In genomic region chr14:22048068-22048899, GRCm38 (mm10) we compare ENCODE assay signal across 20 mouse cellular contexts. TPM values are rescaled to one million over a fixed set of nuclear protein-coding genes. Genes with fewer than 3 reads are reported as not detected.
A peak's percentile ranks its signal among the peaks of the same experiment; 100 is the strongest.
DNase-seq lines count a peak whose midpoint lies in the region; ATAC-seq and TF ChIP-seq lines count a peak whose summit lies in the region.
"Had no signal": no experiment of that assay in that cellular context is flagged by ENCODE, and none has a peak within 500 bp of the region (broad histone marks: within the 10 kb centered on the region; RNA-seq: fewer than 3 reads in every experiment).

No protein-coding gene starts in this region.

- H3K27ac ChIP-seq in intestine, embryonic 16.5 days (ENCODE audit: low read length): no peak overlapping the region
- no peak overlapping the region for H3K27ac ChIP-seq in intestine, postnatal 0 days (ENCODE audit: low read depth, low read length)
- H3K27ac ChIP-seq in embryonic facial prominence, embryonic 12.5 days: 0 out of 2 replicates have a peak overlapping the region, but pooled peaks have one; percentile 30
- H3K27ac ChIP-seq in limb, embryonic 12.5 days: peak overlapping the region; percentile 64
- peak overlapping the region; percentile 68; the same call in 1 of the 2 replicates for H3K27ac ChIP-seq in liver, embryonic 15.5 days (replicated peaks)
- H3K27ac ChIP-seq in kidney, embryonic 14.5 days (ENCODE audit: low read depth, low read length): no peak overlapping the region
- H3K27ac ChIP-seq: gastrocnemius, adult 2 months; hindbrain, embryonic 14.5 days; midbrain, embryonic 15.5 days had no signal

- H3K4me1 ChIP-seq in intestine, embryonic 16.5 days (ENCODE audit: control insufficient read depth, insufficient read depth, low read length): peaks cover 6% of the 10 kb centered on the region; the same call in 1 of the 2 replicates
- no peaks in the 10 kb centered on the region; the same call in 1 of the 2 replicates for H3K4me1 ChIP-seq in intestine, postnatal 0 days (replicated peaks; ENCODE audit: control insufficient read depth, insufficient read depth, low read length)
- H3K4me1 ChIP-seq in embryonic facial prominence, embryonic 12.5 days: peaks cover 7% of the 10 kb centered on the region
- peaks cover 37% of the 10 kb centered on the region for H3K4me1 ChIP-seq in limb, embryonic 12.5 days (replicated peaks)
- H3K4me1 ChIP-seq in liver, embryonic 15.5 days (replicated peaks): peaks cover 26% of the 10 kb centered on the region
- H3K4me1 ChIP-seq in kidney, embryonic 14.5 days (ENCODE audit: control insufficient read depth, insufficient read depth, low read length): no peaks in the 10 kb centered on the region
- H3K4me1 ChIP-seq: midbrain, embryonic 15.5 days had no signal

- 59% methylated on average over 18 of the region's 18 CpGs for WGBS in intestine, embryonic 16.5 days
- 70% methylated on average over 18 of the region's 18 CpGs for WGBS in intestine, postnatal 0 days
- WGBS in embryonic facial prominence, embryonic 12.5 days: 55% methylated on average over 18 of the region's 18 CpGs
- 14% methylated on average over 18 of the region's 18 CpGs for WGBS in limb, embryonic 12.5 days
- WGBS in liver, embryonic 15.5 days (ENCODE audit: insufficient replicate concordance): 53% methylated on average over 18 of the region's 18 CpGs
- 45% methylated on average over 18 of the region's 18 CpGs for WGBS in kidney, embryonic 14.5 days

- no peaks in the 10 kb centered on the region for H3K27me3 ChIP-seq in intestine, embryonic 16.5 days (replicated peaks; ENCODE audit: control insufficient read depth, insufficient read depth, low read length)
- H3K27me3 ChIP-seq in intestine, postnatal 0 days (replicated peaks; ENCODE audit: control insufficient read depth, insufficient read depth, low read length): no peaks in the 10 kb centered on the region
- H3K27me3 ChIP-seq in embryonic facial prominence, embryonic 12.5 days: no peaks in the 10 kb centered on the region
- H3K27me3 ChIP-seq in limb, embryonic 12.5 days: peaks cover 53% of the 10 kb centered on the region
- H3K27me3 ChIP-seq in liver, embryonic 15.5 days: no peaks in the 10 kb centered on the region
- H3K27me3 ChIP-seq in kidney, embryonic 14.5 days (ENCODE audit: control insufficient read depth, insufficient read depth, low read length): no peaks in the 10 kb centered on the region
- H3K27me3 ChIP-seq: heart, embryonic 12.5 days; midbrain, embryonic 15.5 days had no signal

- no peaks in the 10 kb centered on the region for H3K9me3 ChIP-seq in intestine, embryonic 16.5 days (ENCODE audit: control insufficient read depth, low read length)
- H3K9me3 ChIP-seq in intestine, postnatal 0 days (ENCODE audit: control insufficient read depth): no peaks in the 10 kb centered on the region
- no peaks in the 10 kb centered on the region for H3K9me3 ChIP-seq in embryonic facial prominence, embryonic 12.5 days
- H3K9me3 ChIP-seq in limb, embryonic 12.5 days: no peaks in the 10 kb centered on the region
- no peaks in the 10 kb centered on the region for H3K9me3 ChIP-seq in liver, embryonic 15.5 days (replicated peaks)
- no peaks in the 10 kb centered on the region for H3K9me3 ChIP-seq in kidney, embryonic 14.5 days (ENCODE audit: control insufficient read depth, low read length)
- H3K9me3 ChIP-seq: heart, embryonic 12.5 days; midbrain, embryonic 15.5 days had no signal

- 0 out of 2 replicates have a peak, but pooled peaks have one; percentile 26 for ATAC-seq in intestine, embryonic 16.5 days
- no peak for ATAC-seq in intestine, postnatal 0 days
- no peak for ATAC-seq in embryonic facial prominence, embryonic 12.5 days (ENCODE audit: insufficient number of reproducible peaks, insufficient read depth, low FRiP score, low TSS enrichment)
- ATAC-seq in limb, embryonic 12.5 days (ENCODE audit: insufficient number of reproducible peaks, insufficient read depth, low FRiP score, low TSS enrichment, low read depth): peak; percentile 46
- ATAC-seq in liver, embryonic 15.5 days (ENCODE audit: insufficient read depth): peak; percentile 80
- ATAC-seq in kidney, embryonic 14.5 days (ENCODE audit: low FRiP score, low TSS enrichment): no peak
- ATAC-seq: forebrain, postnatal 0 days; midbrain, embryonic 15.5 days had no signal

- no peak overlapping the region for H3K4me3 ChIP-seq in intestine, embryonic 16.5 days (ENCODE audit: low read length)
- no peak overlapping the region for H3K4me3 ChIP-seq in intestine, postnatal 0 days (ENCODE audit: low read depth, low read length)
- H3K4me3 ChIP-seq in embryonic facial prominence, embryonic 12.5 days: no peak overlapping the region
- H3K4me3 ChIP-seq in limb, embryonic 12.5 days (replicated peaks): no peak overlapping the region
- H3K4me3 ChIP-seq in liver, embryonic 15.5 days (replicated peaks): no peak overlapping the region
- H3K4me3 ChIP-seq in kidney, embryonic 14.5 days (ENCODE audit: low read length): no peak overlapping the region
- H3K4me3 ChIP-seq: gastrocnemius, adult 2 months; heart, embryonic 12.5 days; midbrain, embryonic 15.5 days; myocyte had no signal

- no peak for TF ChIP-seq CTCF in intestine, postnatal 0 days (IDR thresholded peaks at IDR 0.05; ENCODE audit: low read depth)

- no peak overlapping the region for H3K9ac ChIP-seq in intestine, embryonic 16.5 days (ENCODE audit: low read depth, low read length)
- no peak overlapping the region for H3K9ac ChIP-seq in intestine, postnatal 0 days (ENCODE audit: low read depth, low read length)
- H3K9ac ChIP-seq in embryonic facial prominence, embryonic 12.5 days: no peak overlapping the region
- no peak overlapping the region for H3K9ac ChIP-seq in limb, embryonic 12.5 days (replicated peaks)
- H3K9ac ChIP-seq in liver, embryonic 15.5 days: no peak overlapping the region
- no peak overlapping the region for H3K9ac ChIP-seq in kidney, embryonic 14.5 days (ENCODE audit: low read depth, low read length)
- H3K9ac ChIP-seq: forebrain, postnatal 0 days; heart, embryonic 12.5 days; hindbrain, embryonic 14.5 days; midbrain, embryonic 15.5 days had no signal

- no peaks in the 10 kb centered on the region for H3K36me3 ChIP-seq in intestine, embryonic 16.5 days (ENCODE audit: control insufficient read depth, insufficient read depth, low read length)
- H3K36me3 ChIP-seq in intestine, postnatal 0 days (ENCODE audit: control insufficient read depth, insufficient read depth): no peaks in the 10 kb centered on the region
- H3K36me3 ChIP-seq in embryonic facial prominence, embryonic 12.5 days: no peaks in the 10 kb centered on the region
- H3K36me3 ChIP-seq in limb, embryonic 12.5 days: no peaks in the 10 kb centered on the region
- H3K36me3 ChIP-seq in liver, embryonic 15.5 days (replicated peaks): no peaks in the 10 kb centered on the region
- no peaks in the 10 kb centered on the region for H3K36me3 ChIP-seq in kidney, embryonic 14.5 days (ENCODE audit: control insufficient read depth, insufficient read depth, low read length)
- H3K36me3 ChIP-seq: heart, embryonic 12.5 days; midbrain, embryonic 15.5 days had no signal

- H3K4me2 ChIP-seq in intestine, embryonic 16.5 days (ENCODE audit: low read depth, low read length): no peak overlapping the region
- no peak overlapping the region for H3K4me2 ChIP-seq in intestine, postnatal 0 days (replicated peaks; ENCODE audit: low read depth)
- no peak overlapping the region for H3K4me2 ChIP-seq in embryonic facial prominence, embryonic 12.5 days (replicated peaks)
- H3K4me2 ChIP-seq in limb, embryonic 12.5 days: peak overlapping the region; percentile 26; the same call in 1 of the 2 replicates
- peak overlapping the region; percentile 36 for H3K4me2 ChIP-seq in liver, embryonic 15.5 days
- H3K4me2 ChIP-seq in kidney, embryonic 14.5 days (replicated peaks; ENCODE audit: low read depth, low read length): no peak overlapping the region
- H3K4me2 ChIP-seq: heart, embryonic 12.5 days; hindbrain, embryonic 14.5 days; midbrain, embryonic 15.5 days had no signal

- no peak for DNase-seq in right cerebral cortex, postnatal 25 days
- no peak for DNase-seq in lung, adult 18-20 months
- DNase-seq: adrenal gland, adult 2 months; cerebellum, adult 2 months; forebrain, postnatal 0 days; gastrocnemius, adult 2 months; kidney, adult 8-10 months; kidney, postnatal 25 days; right cerebral cortex, postnatal 4 days; thymus, postnatal 14 days had no signal

RNA-seq across cellular contexts. Expression of gene Lrmda, which starts 28.8 kb away (rescaled TPM):
- polyA plus RNA-seq in intestine, embryonic 16.5 days (2015; fragmentation: Nextera tagmentation; extraction: Ambion mirVana): 0.53 and 0.81 TPM in 2 replicates
- polyA plus RNA-seq in intestine, postnatal 0 days (2015; fragmentation: Nextera tagmentation; extraction: Ambion mirVana): 0.73 and 1.8 TPM in 2 replicates
- polyA plus RNA-seq in embryonic facial prominence, embryonic 12.5 days (2016; fragmentation: Nextera tagmentation; extraction: Ambion mirVana): 0.28 and 0.69 TPM in 2 replicates
- polyA plus RNA-seq in limb, embryonic 12.5 days (2016; fragmentation: Nextera tagmentation; extraction: Ambion mirVana): 0.41 TPM in 1 of 2 replicates, not detected in the other
- 0.13 and 0.28 TPM in 2 replicates for polyA plus RNA-seq in liver, embryonic 15.5 days (2015; fragmentation: Nextera tagmentation; extraction: Ambion mirVana)
- polyA plus RNA-seq in kidney, embryonic 14.5 days (2014; fragmentation: Nextera tagmentation; extraction: Ambion mirVana): 0.29 and 0.53 TPM in 2 replicates

RNA-seq across cellular contexts. Expression of gene Zfp503, which starts 58.9 kb away (rescaled TPM):
- 5.1 and 7.2 TPM in 2 replicates for polyA plus RNA-seq in intestine, embryonic 16.5 days (2015; fragmentation: Nextera tagmentation; extraction: Ambion mirVana)
- polyA plus RNA-seq in intestine, postnatal 0 days (2015; fragmentation: Nextera tagmentation; extraction: Ambion mirVana): 5.7 and 6.5 TPM in 2 replicates
- polyA plus RNA-seq in embryonic facial prominence, embryonic 12.5 days (2016; fragmentation: Nextera tagmentation; extraction: Ambion mirVana): 35.5 and 40.3 TPM in 2 replicates
- polyA plus RNA-seq in limb, embryonic 12.5 days (2016; fragmentation: Nextera tagmentation; extraction: Ambion mirVana): 46.0 and 47.1 TPM in 2 replicates
- 0.74 and 0.91 TPM in 2 replicates for polyA plus RNA-seq in liver, embryonic 15.5 days (2015; fragmentation: Nextera tagmentation; extraction: Ambion mirVana)
- 26.7 and 44.3 TPM in 2 replicates for polyA plus RNA-seq in kidney, embryonic 14.5 days (2014; fragmentation: Nextera tagmentation; extraction: Ambion mirVana)

Comparison
In these comparisons a context has a peak if more than half of its experiments do, and no peak if none do; other contexts are left out.
1. ATAC-seq: peak in intestine, embryonic 16.5 days (single experiment), limb, embryonic 12.5 days (single experiment) and liver, embryonic 15.5 days (single experiment); none in intestine, postnatal 0 days (single experiment), embryonic facial prominence, embryonic 12.5 days (single experiment) and kidney, embryonic 14.5 days (single experiment).
2. H3K27ac ChIP-seq: peak in embryonic facial prominence, embryonic 12.5 days (single experiment), limb, embryonic 12.5 days (single experiment) and liver, embryonic 15.5 days (single experiment); none in intestine, embryonic 16.5 days (single experiment), intestine, postnatal 0 days (single experiment) and kidney, embryonic 14.5 days (single experiment).
3. H3K4me2 ChIP-seq: peak in limb, embryonic 12.5 days (single experiment) and liver, embryonic 15.5 days (single experiment); none in intestine, embryonic 16.5 days (single experiment), intestine, postnatal 0 days (single experiment), embryonic facial prominence, embryonic 12.5 days (single experiment) and kidney, embryonic 14.5 days (single experiment).